Mouse (Mus musculus) small intestine, adult 2 months (tissue): ENCODE measurements at regions not wholly inside any gene's neighbourhood (a gene's known extent, or its start where the extent isn't known, plus 50 kb on each side); places are given as distances from the start of the nearest gene placed in this dataset.

Source experiments
- H3K27ac ChIP-seq: fragments of 200-500 bp; 2 replicates; pipeline ENCODE4 v1.5.1; 2012; ENCODE audit warnings: low read depth, low read length, control low read depth, inconsistent platforms; ENCODE audit not compliant: insufficient read depth
- H3K27me3 ChIP-seq: fragments of 200-500 bp; 2 replicates; pipeline ENCODE4 v1.6.1; 2012; ENCODE audit warnings: mild to moderate bottlenecking, moderate library complexity, low read length, inconsistent platforms; ENCODE audit not compliant: control insufficient read depth, insufficient read depth
- H3K36me3 ChIP-seq: fragments of 200-500 bp; 2 replicates; pipeline ENCODE4 v1.6.1; 2012; ENCODE audit warnings: mild to moderate bottlenecking, low read length, control low read depth, inconsistent platforms; ENCODE audit not compliant: control insufficient read depth, insufficient read depth
- H3K4me1 ChIP-seq: fragments of 200-500 bp; 2 replicates; pipeline ENCODE4 v1.6.1; 2012; ENCODE audit warnings: low read length, inconsistent platforms, mixed read lengths; ENCODE audit not compliant: control insufficient read depth, insufficient read depth, insufficient read length
- H3K4me3 ChIP-seq: fragments of 200-500 bp; 2 replicates; pipeline ENCODE4 v1.5.1; 2012; ENCODE audit warnings: low read depth, mild to moderate bottlenecking, control low read depth, inconsistent platforms, low read length, moderate library complexity
- CTCF ChIP-seq: fragments of 200-500 bp; IDR thresholded peaks from 2 replicates; pipeline ENCODE4 v1.5.1; 2012; ENCODE audit warnings: low read depth, mild to moderate bottlenecking, control low read depth, inconsistent platforms, low read length, moderate library complexity, mixed read lengths; ENCODE audit not compliant: insufficient replicate concordance, insufficient read length; ENCODE audit errors: extremely low read depth
- POLR2A ChIP-seq: fragments of 200-500 bp; IDR thresholded peaks from 2 replicates; pipeline ENCODE4 v1.6.1; 2012; ENCODE audit warnings: low read depth, mild to moderate bottlenecking, control low read depth, inconsistent platforms, low read length, moderate library complexity
- WGBS: fragments of 180-500 bp; shearing (Covaris S2); methylation state at CpG from one replicate; pipeline ENCODE4 v1.1.7; 2018; 5-methylcytosine and 5-hydroxymethylcytosine counted together

DNA sequence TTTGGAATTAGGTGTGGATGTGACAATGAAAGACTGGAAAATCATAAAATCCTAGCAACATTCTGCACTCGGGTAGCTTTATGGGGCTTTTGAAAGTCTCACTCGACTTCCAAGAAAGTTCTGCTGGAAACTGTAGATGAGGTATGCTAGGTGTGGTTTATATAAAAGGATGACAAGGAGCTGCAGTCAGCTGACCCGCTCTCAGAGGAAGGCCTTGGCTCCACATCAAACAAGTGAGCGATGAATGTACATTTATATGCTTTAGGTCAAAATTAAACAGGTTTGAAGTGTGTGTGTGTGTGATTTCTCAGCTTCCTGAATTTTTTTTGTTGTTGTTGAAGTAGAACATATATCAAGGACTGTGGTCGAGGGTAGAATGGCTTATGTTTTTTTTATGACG is 174.9 kb downstream of the 1500009L16Rik start:
- Histone ChIP-seq H3K4me3 (no peak overlapping the region), H3K36me3 (no peaks in the 10 kb centered on the region), H3K27ac (no peak overlapping the region), H3K27me3 (no peaks in the 10 kb centered on the region), H3K4me1 (no peaks in the 10 kb centered on the region)
- no peak for TF ChIP-seq POLR2A
- no peak for TF ChIP-seq CTCF
- WGBS: 69% methylated on average over 6 of the region's 6 CpGs

DNA sequence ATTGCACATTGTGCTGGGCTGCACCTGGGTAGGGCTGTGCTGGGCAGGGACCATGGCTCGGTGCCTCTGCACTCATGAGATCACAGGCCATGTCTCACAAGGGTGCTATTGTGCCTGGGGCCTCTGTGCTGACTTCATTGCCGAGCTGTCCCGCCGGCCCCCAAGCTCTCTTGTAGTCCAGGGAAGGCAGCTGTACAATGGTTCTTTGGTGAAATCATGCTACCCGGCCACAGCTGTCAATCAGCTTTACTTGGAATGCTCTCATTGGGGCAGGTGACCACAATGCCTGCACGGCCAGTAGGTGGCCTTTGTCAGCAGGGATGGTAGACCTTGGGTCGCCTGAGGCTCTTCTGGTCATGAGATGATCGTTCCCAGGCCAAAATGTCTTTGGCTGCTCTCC is 184.1 kb downstream of the 1500009L16Rik start:
- 86% methylated on average over 8 of the region's 8 CpGs for WGBS

DNA sequence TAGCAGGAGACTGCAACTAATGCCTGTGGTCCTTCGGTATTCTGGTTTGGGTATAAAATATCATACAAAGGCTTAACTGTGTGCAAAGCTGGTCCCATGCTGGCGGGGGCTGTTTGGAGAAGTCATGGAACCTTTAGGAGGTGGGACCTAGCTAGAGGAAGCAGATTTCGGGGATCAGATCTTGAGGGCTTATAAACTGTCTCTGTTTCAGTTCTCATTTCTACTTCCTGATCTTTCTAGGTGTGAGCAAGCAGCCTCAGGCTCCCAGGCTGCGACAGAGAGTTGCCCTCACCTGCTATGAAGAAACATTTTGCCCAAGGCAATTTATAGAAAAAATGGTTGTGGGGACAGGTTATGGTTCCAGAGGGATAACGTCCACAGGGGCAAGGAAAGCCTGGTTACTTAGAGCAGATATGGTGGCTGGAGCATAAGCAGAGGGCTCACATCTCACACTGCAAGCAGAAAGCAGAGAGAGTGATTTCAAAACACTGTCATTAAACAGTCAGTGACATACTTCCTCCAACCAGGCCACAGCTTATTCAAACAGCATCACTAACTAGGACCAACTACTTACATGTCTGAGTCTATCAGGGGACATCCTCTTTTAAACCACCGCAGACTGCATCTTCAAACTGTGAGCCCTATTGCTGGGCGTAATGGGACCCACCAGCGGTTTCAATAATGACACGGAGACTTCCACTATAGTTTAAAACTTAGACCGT is 188.1 kb downstream of the 1500009L16Rik start:
- Histone ChIP-seq H3K4me3 (no peak overlapping the region), H3K27me3 (no peaks in the 10 kb centered on the region), H3K36me3 (no peaks in the 10 kb centered on the region), H3K4me1 (no peaks in the 10 kb centered on the region), H3K27ac (no peak overlapping the region)
- no peak for TF ChIP-seq POLR2A
- WGBS: 84% methylated on average over 10 of the region's 10 CpGs

More for the DNA sequence above, 184.1 kb downstream of the 1500009L16Rik start:
- Histone ChIP-seq H3K4me1 (no peaks in the 10 kb centered on the region), H3K27me3 (no peaks in the 10 kb centered on the region), H3K36me3 (no peaks in the 10 kb centered on the region), H3K4me3 (no peak overlapping the region), H3K27ac (no peak overlapping the region)
- TF ChIP-seq POLR2A: no peak
- TF ChIP-seq CTCF: no peak

DNA sequence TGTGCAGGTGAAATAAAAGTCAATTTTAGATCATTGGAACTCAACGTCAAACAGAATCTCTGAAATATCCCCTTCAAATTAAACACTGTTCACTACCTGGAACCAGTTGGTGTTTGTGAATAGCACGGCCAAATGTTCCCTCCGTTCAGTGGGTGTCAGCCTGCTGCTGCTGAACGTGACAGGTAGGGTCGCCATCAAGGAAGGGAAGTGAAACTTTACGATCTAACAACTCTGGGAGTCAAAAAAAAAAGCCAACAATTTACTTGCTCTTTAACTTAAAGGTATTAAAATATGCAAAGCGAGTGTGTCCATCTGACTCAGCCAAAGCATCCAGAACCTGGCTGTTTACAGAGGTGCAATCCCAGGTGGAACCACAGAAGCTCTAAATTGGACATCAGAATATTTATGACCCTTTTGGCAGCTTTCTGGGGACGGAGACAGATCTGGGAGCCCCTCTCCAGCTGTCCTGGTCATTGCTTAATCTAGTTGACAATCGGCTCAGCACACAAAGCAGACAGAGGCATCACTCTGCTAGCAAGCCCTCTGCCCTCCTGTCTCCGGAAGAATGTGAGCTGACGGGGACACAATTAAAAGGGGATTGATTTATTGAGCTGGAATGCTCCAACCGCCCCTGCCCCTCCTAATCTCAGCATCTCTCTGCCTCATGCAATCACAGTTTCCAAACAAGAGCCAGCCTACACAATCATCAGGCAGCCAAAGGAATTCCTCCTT is 191.9 kb downstream of the 1500009L16Rik start:
- H3K4me3 ChIP-seq: no peak overlapping the region
- 40% methylated on average over 12 of the region's 12 CpGs for WGBS
- no peaks in the 10 kb centered on the region for H3K27me3 ChIP-seq
- H3K4me1 ChIP-seq: no peaks in the 10 kb centered on the region
- no peak overlapping the region for H3K27ac ChIP-seq
- no peak for TF ChIP-seq CTCF
- no peak for TF ChIP-seq POLR2A
- H3K36me3 ChIP-seq: no peaks in the 10 kb centered on the region

DNA sequence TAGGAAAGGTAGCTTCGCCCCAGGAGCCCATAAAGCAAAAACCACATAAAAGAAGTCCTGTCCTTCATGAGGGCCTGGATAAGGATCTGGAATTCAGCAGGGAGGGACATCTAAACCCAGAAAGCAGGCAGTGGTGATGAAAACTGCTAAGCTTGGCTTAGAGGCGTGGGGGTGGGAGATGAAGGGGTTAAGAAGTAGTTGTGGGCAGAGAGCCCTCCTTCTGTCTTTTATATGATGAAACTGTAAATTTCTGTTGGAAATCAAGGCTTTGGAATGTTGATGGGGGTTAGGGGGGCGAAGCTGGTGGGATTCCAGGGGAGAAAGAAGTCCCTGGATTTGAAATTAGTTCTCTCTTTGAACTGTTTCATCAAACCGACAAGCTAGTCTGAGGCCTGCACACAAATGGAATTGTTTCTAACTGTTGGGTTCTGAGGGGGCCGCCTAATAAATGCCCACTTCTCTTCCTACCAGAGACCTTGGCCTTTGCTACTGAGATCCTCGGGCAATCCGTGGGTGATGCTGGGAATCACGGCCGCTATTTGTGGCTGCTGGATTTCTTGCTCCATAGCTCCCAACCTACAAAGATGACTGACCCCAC is 192.6 kb downstream of the 1500009L16Rik start:
- Histone ChIP-seq H3K36me3 (no peaks in the 10 kb centered on the region), H3K27me3 (no peaks in the 10 kb centered on the region), H3K4me1 (no peaks in the 10 kb centered on the region), H3K4me3 (no peak overlapping the region), H3K27ac (no peak overlapping the region)
- TF ChIP-seq CTCF (no peak), POLR2A (no peak)
- WGBS: 83% methylated on average over 9 of the region's 9 CpGs

DNA sequence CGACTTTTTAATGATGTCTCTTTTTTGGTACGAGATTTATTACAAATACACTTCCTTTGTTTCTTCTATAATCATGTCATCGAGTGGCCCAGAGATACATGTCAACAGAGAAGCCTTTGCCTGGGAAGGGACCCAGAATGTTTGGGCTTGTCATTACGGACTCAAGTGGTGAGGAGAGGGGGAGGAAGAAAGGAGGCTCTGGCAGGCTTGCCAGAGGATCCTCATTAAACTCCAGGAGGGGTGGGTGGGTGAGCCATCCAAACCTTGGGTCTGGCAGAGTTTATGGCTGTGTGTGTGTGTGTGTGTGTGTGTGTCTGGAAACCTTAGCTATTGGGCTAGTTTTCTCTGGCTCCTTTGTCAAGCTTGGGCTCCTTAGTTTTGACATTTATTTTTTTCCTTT is 204.3 kb downstream of the 1500009L16Rik start:
- Histone ChIP-seq H3K27me3 (no peaks in the 10 kb centered on the region), H3K4me3 (no peak overlapping the region), H3K27ac (no peak overlapping the region), H3K36me3 (no peaks in the 10 kb centered on the region), H3K4me1 (no peaks in the 10 kb centered on the region)
- no peak for TF ChIP-seq CTCF
- no peak for TF ChIP-seq POLR2A
- WGBS: 67% methylated on average over 4 of the region's 4 CpGs

DNA sequence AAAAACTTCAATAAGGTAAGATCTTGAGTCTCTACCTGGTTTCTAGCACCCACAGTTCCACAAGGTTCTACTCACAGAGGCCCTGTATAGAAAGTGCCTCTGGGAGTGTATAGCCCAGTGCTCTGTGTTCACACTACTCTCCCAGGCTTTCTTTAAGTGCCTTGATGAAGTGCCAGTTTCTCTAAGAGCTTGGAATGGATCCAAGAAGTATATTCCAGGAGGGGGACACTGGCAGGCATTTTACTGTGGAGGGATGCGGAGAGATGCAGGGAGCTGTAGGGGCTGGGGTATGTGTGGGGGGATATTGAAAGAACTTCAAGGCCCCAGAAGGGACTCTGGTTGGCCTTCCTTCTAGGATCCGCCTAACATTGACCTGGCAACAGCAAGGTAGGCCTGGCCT is 204.9 kb downstream of the 1500009L16Rik start:
- H3K27ac ChIP-seq: no peak overlapping the region
- H3K36me3 ChIP-seq: no peaks in the 10 kb centered on the region
- no peak overlapping the region for H3K4me3 ChIP-seq
- H3K4me1 ChIP-seq: no peaks in the 10 kb centered on the region; the same call in 1 of the 2 replicates
- no peak for TF ChIP-seq CTCF
- TF ChIP-seq POLR2A: no peak
- 94% methylated on average over 2 of the region's 2 CpGs for WGBS
- H3K27me3 ChIP-seq: no peaks in the 10 kb centered on the region
